Mouse (Mus musculus) B cell, adult 67 days (primary cell): ENCODE data around the gene Col9a3. TPM values are rescaled to one million over a fixed set of nuclear protein-coding genes. Genes with fewer than 3 reads are reported as not detected.

Experiments used
- total RNA-seq, 2 experiments: library from RNA; stranded (reverse); gene quantifications; 4 replicates each; pipeline ENCODE4 v1.2.4; 2023

The Col9a3 gene
- 1 to 10 TPM; 1.4 to 3.8 TPM for total RNA-seq

DNA sequence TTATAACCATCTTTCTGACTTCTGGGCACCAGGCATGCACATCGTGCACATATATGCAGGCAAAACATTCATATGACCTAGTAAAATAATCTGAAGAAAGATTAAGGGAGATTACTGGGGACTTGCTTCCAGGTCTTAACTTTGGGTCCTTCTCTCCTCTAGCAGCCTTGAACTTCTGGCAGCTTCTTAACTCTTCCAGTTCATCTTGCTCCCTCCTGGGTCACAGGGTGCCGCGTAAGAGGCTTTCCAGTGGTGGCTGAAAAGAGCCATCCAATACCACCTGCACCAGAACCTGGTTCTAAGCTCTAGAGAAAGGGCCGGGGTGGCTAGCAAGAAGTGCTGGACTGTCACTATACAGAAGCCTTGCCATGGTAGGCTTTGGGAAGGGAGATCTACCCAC lies at the start of gene Col9a3:
Gene Col9a3, plus strand, starts transcription at position 301 of the 400 bp plus-strand sequence.

DNA sequence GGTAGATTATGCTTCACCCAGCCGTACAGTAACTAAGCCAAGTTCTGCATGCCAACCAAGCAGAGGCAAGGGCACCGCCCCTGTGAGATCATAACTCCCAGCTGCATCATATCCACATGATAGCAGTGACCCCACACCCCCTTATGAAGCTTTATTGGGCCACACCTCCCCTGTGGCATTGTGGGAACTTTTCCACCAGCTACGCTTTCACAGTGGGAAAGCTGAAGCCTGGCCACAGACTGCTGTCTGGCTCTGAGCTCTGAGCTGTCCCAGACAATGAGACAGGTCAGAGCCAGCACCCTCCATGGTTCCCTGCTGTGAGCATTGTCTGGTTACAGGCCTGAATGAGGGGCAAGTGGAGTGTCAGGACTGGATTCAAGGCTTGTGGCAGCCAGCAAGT lies 16.6 kb upstream of the Col9a3 start, which contains the start of gene Mrgbp:
Gene Mrgbp, plus strand, starts transcription at position 303 of the 400 bp plus-strand sequence.

DNA sequence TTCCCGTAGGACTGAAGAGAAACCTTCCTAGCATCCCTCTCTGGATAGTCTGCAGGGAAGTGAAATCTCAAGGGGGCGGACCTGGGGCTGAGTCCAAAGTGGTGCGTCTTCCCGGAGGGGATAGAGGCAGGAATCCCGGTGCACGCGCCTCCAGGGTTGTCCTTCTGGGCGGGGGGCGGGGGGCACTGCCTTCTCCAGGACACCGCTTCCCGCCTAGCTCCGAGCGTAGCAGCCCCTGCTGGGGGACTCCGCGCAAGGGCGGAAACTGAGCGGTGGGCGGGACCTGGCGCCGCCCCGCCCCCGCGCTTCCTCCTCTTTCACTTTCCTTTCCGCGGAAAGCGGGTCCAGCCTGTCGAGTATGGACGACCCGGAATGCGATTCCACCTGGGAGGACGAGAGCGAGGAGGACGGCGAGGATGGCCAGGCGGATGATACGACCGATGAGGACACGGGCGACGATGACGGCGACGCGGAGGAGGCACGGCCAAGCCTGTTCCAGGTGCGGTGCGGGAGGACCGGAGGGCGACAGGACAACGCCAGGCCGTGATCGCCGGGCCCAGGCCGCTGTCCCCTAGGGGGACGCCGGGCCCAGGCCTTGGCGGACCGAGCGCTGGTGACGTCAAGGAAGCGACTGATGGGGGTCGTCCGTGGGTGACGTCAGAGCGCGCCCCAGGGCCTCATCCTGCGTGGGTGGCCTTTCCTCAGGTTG lies 8.3 kb upstream of the Col9a3 start, which contains the start of gene Ogfr:
Gene Ogfr, plus strand, starts transcription at position 123 of the 709 bp plus-strand sequence.

DNA sequence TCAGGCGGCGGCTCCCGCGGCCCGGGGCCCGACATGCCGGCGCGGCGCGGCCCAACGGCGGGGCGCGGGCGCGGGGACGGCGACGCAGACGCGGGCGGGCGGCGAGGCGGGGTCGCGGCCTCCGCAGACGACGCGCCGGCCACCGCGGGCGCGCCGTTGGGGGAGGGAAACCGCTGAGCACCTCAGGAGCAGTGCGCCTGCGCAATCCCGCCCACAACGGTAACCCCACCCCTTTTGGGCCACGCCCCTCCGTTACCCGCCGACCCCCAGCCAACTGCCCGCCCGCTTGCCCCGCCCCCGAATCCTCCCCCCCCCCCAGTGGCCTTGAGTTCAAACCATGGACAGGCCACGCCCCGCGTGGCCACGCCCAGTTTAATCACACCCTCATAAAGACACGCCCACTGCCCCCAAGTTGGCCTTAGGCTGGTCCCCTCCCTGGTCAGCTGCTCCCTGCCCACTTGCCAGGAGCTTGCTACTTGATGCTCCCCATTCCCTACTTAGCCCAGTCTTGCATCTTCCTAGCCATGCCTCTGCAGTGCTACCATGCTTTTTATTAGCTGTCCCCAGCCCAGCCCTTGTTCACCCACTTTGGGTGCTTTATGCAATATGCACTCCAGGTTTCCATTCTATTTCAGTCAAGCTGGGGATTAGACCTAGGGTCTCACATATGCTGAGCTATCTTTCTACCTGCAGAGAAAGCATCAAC lies 45.1 kb downstream of the Col9a3 start, which contains the start of gene Tcfl5:
Gene Tcfl5, minus strand, starts transcription at position 154 of the 706 bp plus-strand sequence.

Other genes starting within 250 kb of the Col9a3 start
- 10 to 100 TPM in 1 of 2 experiments, 1 to 10 TPM in 1; 9.2 to 20.6 TPM for gene Slco4a1, start 141.5 kb upstream of the Col9a3 start, total RNA-seq
- not detected for gene Ntsr1, start 97.8 kb upstream of the Col9a3 start, total RNA-seq
- gene Mrgbp, start 16.5 kb upstream of the Col9a3 start, total RNA-seq = 10 to 100 TPM; 54.9 to 60.0 TPM
- gene Ogfr, start 8.5 kb upstream of the Col9a3 start, total RNA-seq = 10 to 100 TPM; 83.0 to 100.0 TPM
- not detected for gene Tcfl5, start 44.9 kb downstream of the Col9a3 start, total RNA-seq
- 100 to 1,000 TPM; 103 to 118 TPM for gene Dido1, start 112.2 kb downstream of the Col9a3 start, total RNA-seq
- gene Gid8, start 112.3 kb downstream of the Col9a3 start, total RNA-seq = 10 to 100 TPM; 54.4 to 57.1 TPM
- 10 to 100 TPM; 30.9 to 32.8 TPM for gene Slc17a9, start 127.5 kb downstream of the Col9a3 start, total RNA-seq
- gene Bhlhe23, start 179.1 kb downstream of the Col9a3 start, total RNA-seq = not detected